8 mouse cellular contexts compared by ENCODE assay signal in the genomic region with DNA sequence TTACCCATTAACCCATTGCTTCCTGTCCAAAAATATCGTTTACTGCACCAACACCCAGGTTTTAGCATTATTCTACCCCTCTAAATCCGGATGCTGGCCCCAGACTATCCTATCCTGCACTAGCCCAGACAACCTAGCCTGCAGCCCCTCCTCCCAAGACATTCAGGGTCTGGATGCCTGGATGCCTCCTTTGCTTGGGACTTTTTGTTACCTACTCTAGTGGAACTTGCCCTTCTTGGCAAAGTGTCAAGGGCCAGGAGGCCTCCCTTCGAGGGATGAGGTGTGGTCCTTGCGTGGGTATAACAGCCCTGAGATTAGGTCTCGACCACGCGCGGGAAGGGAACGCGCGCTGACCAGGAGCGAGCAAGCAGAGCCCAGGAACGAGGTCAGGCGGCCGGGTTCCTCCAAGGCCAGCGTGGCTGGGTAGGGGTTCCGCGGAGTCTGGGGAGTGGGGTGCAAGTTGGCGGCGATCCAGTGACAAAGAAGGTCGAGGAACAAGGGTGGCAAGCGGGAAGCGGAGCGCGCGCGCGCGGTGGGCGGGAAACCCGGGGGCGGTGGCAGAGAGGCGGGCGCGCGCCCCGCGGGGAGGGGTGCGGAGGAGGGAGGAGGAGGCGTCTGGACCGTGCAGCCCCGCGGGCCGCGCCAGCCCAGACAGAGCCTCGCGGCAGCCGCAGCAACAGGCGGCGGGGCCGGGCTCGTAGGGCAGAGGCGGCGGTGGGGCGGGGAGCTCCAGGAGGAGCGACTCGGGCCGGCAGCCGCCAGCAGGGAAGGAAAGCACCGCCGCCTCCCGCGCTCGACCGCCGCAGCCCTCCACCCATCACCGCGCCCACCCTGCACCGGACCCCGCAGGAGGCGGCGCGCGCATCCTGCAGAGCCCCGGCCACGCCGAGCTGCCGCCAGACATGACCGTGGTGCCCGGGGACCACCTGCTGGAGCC. TPM values are rescaled to one million over a fixed set of nuclear protein-coding genes. Genes with fewer than 3 reads are reported as not detected.
DNase-seq lines count a peak whose midpoint lies in the region; ATAC-seq and TF ChIP-seq lines count a peak whose summit lies in the region.

A gene (plus strand): TSS at position 649 of the 937 bp plus-strand sequence.

- TF ChIP-seq CTCF in Patski (IDR thresholded peaks at IDR 0.05): no peak

- H3K9ac ChIP-seq in hindbrain, embryonic 12.5 days: peak within 1 kb of the TSS; percentile 84

- ATAC-seq in Patski: peak; percentile 55
- ATAC-seq in hindbrain, embryonic 12.5 days (ENCODE audit: low FRiP score): peak; percentile 95
- peak; percentile 45 for ATAC-seq in megakaryocyte, adult 5-6 weeks (ENCODE audit: poor library complexity, severe bottlenecking)

- POLR2A ChIA-PET in Patski (lab: Charles Lee): no interaction called here

- H3K9me3 ChIP-seq in hindbrain, embryonic 12.5 days (replicated peaks): no peaks in the 10 kb centered on the region

- peaks cover 46% of the 10 kb centered on the region for H3K27me3 ChIP-seq in Patski
- H3K27me3 ChIP-seq in hindbrain, embryonic 12.5 days: peaks cover 7% of the 10 kb centered on the region; the same call in 1 of the 2 replicates

- peak within 1 kb of the TSS; percentile 95 for H3K4me2 ChIP-seq in hindbrain, embryonic 12.5 days (replicated peaks)

- under 1% methylated on average over 54 of the region's 80 CpGs for WGBS in hindbrain, embryonic 12.5 days

- H3K4me3 ChIP-seq in hindbrain, embryonic 12.5 days: peak within 1 kb of the TSS; percentile 83

- no peak for DNase-seq in Patski (ENCODE audit: low read depth, low spot score)
- DNase-seq in cerebellum, adult 9-10 months: peak; percentile 48
- DNase-seq in frontal cortex, postnatal 14 days (ENCODE audit: low spot score in 2 of 2): peak; percentile 56 to 61
- DNase-seq in left cerebral cortex, adult 8-10 months (ENCODE audit: low spot score in 2 of 2): peak; percentile 46 to 55
- peak; percentile 60 for DNase-seq in right cerebral cortex, adult 18-20 months
- peak; percentile 15 for DNase-seq in urinary bladder, postnatal 10 days (ENCODE audit: low spot score)

- in situ Hi-C loops in Patski (cut with MboI; ENCODE audit: low pct_unique_long_range_greater_than_20kb): no loop called here

- CTCF ChIA-PET in Patski (lab: Charles Lee): interaction anchor here (1.0 kb wide), 1 partner anchor 11 kb away, joined by 4 read pairs; no protein-coding TSS in a partner anchor

- H3K27ac ChIP-seq in hindbrain, embryonic 12.5 days: peak within 1 kb of the TSS; percentile 76

- H3K4me1 ChIP-seq in hindbrain, embryonic 12.5 days: peaks cover 31% of the 10 kb centered on the region

- no peaks in the 10 kb centered on the region for H3K36me3 ChIP-seq in hindbrain, embryonic 12.5 days

RNA-seq across cellular contexts. Expression of the gene that starts here (rescaled TPM):
- not detected for polyA plus RNA-seq in Patski (2021)
- polyA plus RNA-seq in hindbrain, embryonic 12.5 days (2016; fragmentation: Nextera tagmentation; extraction: Ambion mirVana): 8.1 and 8.3 TPM in 2 replicates
- 10 to 100 TPM; 26.9 to 31.1 (median 27.7) TPM for total RNA-seq in left cerebral cortex, adult 8-10 months (2022)
- total RNA-seq in megakaryocyte, adult 5-6 weeks (2015): 13.3 and 17.4 TPM in 2 replicates
- 5.6 and 6.9 TPM in 2 replicates for total RNA-seq in megakaryocyte, adult 5-6 weeks (2017)

Comparison
In these comparisons a context has a peak if more than half of its experiments do, and no peak if none do; other contexts are left out.
1. Peak in ATAC-seq in Patski; RNA of the gene not detected or under 1 TPM.
2. ATAC-seq: peak in every context shown above with its lines; median percentile 95 in hindbrain, embryonic 12.5 days; 55 in Patski; 45 in megakaryocyte, adult 5-6 weeks.